27 mouse cellular contexts compared by ENCODE assay signal in genomic region chr13:69272506-69272905, GRCm38 (mm10).
DNase-seq lines count a peak whose midpoint lies in the region; ATAC-seq and TF ChIP-seq lines count a peak whose summit lies in the region.
"Had no signal": no experiment of that assay in that cellular context is flagged by ENCODE, and none has a peak within 500 bp of the region (broad histone marks: within the 10 kb centered on the region; RNA-seq: fewer than 3 reads in every experiment).

No protein-coding gene starts in this region.

- no peak overlapping the region for H3K9ac ChIP-seq in forebrain, embryonic 13.5 days
- H3K9ac ChIP-seq in lung, embryonic 14.5 days = no peak overlapping the region
- H3K9ac ChIP-seq: embryonic facial prominence, embryonic 13.5 days; heart, embryonic 13.5 days; hindbrain, embryonic 14.5 days had no signal

- no peak for DNase-seq in forebrain, embryonic 10.5 days (ENCODE audit: extremely low spot score, low spot score)
- DNase-seq in lung, embryonic 14.5 days = peak; percentile 35
- no peak for DNase-seq in lung, postnatal 25 days (ENCODE audit: low spot score)
- DNase-seq in Muller cell, postnatal 12 days (ENCODE audit: inconsistent ontology term) = peak; percentile 2
- DNase-seq in brain, embryonic 14.5 days (ENCODE audit: low read depth) = peak; percentile 60
- no peak for DNase-seq in cerebellum, postnatal 14 days
- DNase-seq in urinary bladder, adult 18-20 months (ENCODE audit: low spot score in 2 of 2) = no peak
- DNase-seq: adrenal gland, adult 8-10 months; adrenal gland, postnatal 25 days; cerebellum, adult 18-20 months; cerebellum, adult 9-10 months; cerebellum, postnatal 25 days; gastrocnemius, postnatal 10 days; gastrocnemius, postnatal 36 days; heart, adult 2 months; heart, postnatal 14 days; heart, postnatal 4 days had no signal

- no peaks in the 10 kb centered on the region for H3K36me3 ChIP-seq in forebrain, embryonic 13.5 days (ENCODE audit: poor library complexity, severe bottlenecking)
- H3K36me3 ChIP-seq in forebrain, embryonic 10.5 days (replicated peaks) = no peaks in the 10 kb centered on the region
- H3K36me3 ChIP-seq in lung, embryonic 14.5 days (ENCODE audit: insufficient read depth) = no peaks in the 10 kb centered on the region
- H3K36me3 ChIP-seq: embryonic facial prominence, embryonic 13.5 days; heart, embryonic 10.5 days; heart, embryonic 13.5 days had no signal

- no peak overlapping the region for H3K4me2 ChIP-seq in forebrain, embryonic 13.5 days
- H3K4me2 ChIP-seq in lung, embryonic 14.5 days = no peak overlapping the region
- H3K4me2 ChIP-seq: embryonic facial prominence, embryonic 13.5 days; heart, embryonic 13.5 days; hindbrain, embryonic 14.5 days had no signal

- H3K27me3 ChIP-seq in forebrain, embryonic 13.5 days = no peaks in the 10 kb centered on the region
- H3K27me3 ChIP-seq in forebrain, embryonic 10.5 days (ENCODE audit: poor library complexity, severe bottlenecking) = no peaks in the 10 kb centered on the region
- no peaks in the 10 kb centered on the region for H3K27me3 ChIP-seq in lung, embryonic 14.5 days (ENCODE audit: insufficient read depth, low read length)
- H3K27me3 ChIP-seq: embryonic facial prominence, embryonic 13.5 days; heart, embryonic 13.5 days had no signal

- no peak for TF ChIP-seq CTCF in lung, embryonic 14.5 days (IDR thresholded peaks at IDR 0.05; ENCODE audit: low read depth)
- no peak for TF ChIP-seq CTCF in brain, embryonic 14.5 days (IDR thresholded peaks at IDR 0.05; ENCODE audit: borderline replicate concordance, extremely low read depth, insufficient read depth, insufficient read length)

- no peak for TF ChIP-seq POLR2A in brain, embryonic 14.5 days (IDR thresholded peaks at IDR 0.05; ENCODE audit: borderline replicate concordance, extremely low read depth, insufficient read depth, insufficient read length, poor library complexity, severe bottlenecking)

- no peak overlapping the region for H3K27ac ChIP-seq in forebrain, embryonic 13.5 days
- H3K27ac ChIP-seq in forebrain, embryonic 10.5 days = no peak overlapping the region
- no peak overlapping the region for H3K27ac ChIP-seq in lung, embryonic 14.5 days (ENCODE audit: low read depth)
- H3K27ac ChIP-seq: embryonic facial prominence, embryonic 13.5 days; heart, adult 2 months; heart, embryonic 10.5 days; heart, embryonic 13.5 days; hindbrain, embryonic 14.5 days; hindbrain, postnatal 0 days had no signal

- H3K4me1 ChIP-seq in forebrain, embryonic 13.5 days = peaks cover 4% of the 10 kb centered on the region; the same call in 1 of the 2 replicates
- no peaks in the 10 kb centered on the region for H3K4me1 ChIP-seq in forebrain, embryonic 10.5 days
- no peaks in the 10 kb centered on the region for H3K4me1 ChIP-seq in lung, embryonic 14.5 days (ENCODE audit: insufficient read depth)
- H3K4me1 ChIP-seq: embryonic facial prominence, embryonic 13.5 days; heart, embryonic 10.5 days; heart, embryonic 13.5 days had no signal

- ATAC-seq in forebrain, embryonic 13.5 days = peak; percentile 48; the same call in 1 of the 2 replicates
- ATAC-seq in lung, embryonic 14.5 days (ENCODE audit: insufficient read depth) = no peak
- ATAC-seq: activated CD4-positive, CD25-positive, alpha-beta regulatory T cell, adult 4 months; CD4-positive, CD25-positive, alpha-beta regulatory T cell, adult 4 months; forebrain, embryonic 16.5 days; hindbrain, postnatal 0 days; inflammation-experienced regulatory T-cells, adult 6 months had no signal

- H3K4me3 ChIP-seq in forebrain, embryonic 13.5 days = no peak overlapping the region
- no peak overlapping the region for H3K4me3 ChIP-seq in forebrain, embryonic 10.5 days
- no peak overlapping the region for H3K4me3 ChIP-seq in lung, embryonic 14.5 days (ENCODE audit: low read depth, low read length)
- H3K4me3 ChIP-seq: embryonic facial prominence, embryonic 13.5 days; heart, adult 2 months; heart, embryonic 10.5 days; heart, embryonic 13.5 days had no signal

- no peaks in the 10 kb centered on the region for H3K9me3 ChIP-seq in forebrain, embryonic 13.5 days (replicated peaks)
- 0 out of 2 replicates have a peak, but pooled peaks cover 3% of the 10 kb centered on the region for H3K9me3 ChIP-seq in forebrain, embryonic 10.5 days
- no peaks in the 10 kb centered on the region for H3K9me3 ChIP-seq in lung, embryonic 14.5 days (ENCODE audit: low read depth, low read length)
- H3K9me3 ChIP-seq: embryonic facial prominence, embryonic 13.5 days; heart, embryonic 10.5 days; heart, embryonic 13.5 days had no signal

- WGBS in forebrain, embryonic 13.5 days = 33% methylated on average over 3 of the region's 3 CpGs
- 67% methylated on average over 3 of the region's 3 CpGs for WGBS in forebrain, embryonic 10.5 days
- 22% methylated on average over 3 of the region's 3 CpGs for WGBS in lung, embryonic 14.5 days

Comparison
In these comparisons a context has a peak if more than half of its experiments do, and no peak if none do; other contexts are left out.
1. DNase-seq: peak in lung, embryonic 14.5 days (single experiment), Muller cell, postnatal 12 days (single experiment) and brain, embryonic 14.5 days (single experiment); none in forebrain, embryonic 10.5 days (single experiment), lung, postnatal 25 days (single experiment), cerebellum, postnatal 14 days (0 of 2) and urinary bladder, adult 18-20 months (0 of 2).